Mouse (Mus musculus): ENCODE results near the gene Hist1h2ah. TPM values are rescaled to one million over a fixed set of nuclear protein-coding genes. Genes with fewer than 3 reads are reported as not detected.

The Hist1h2ah gene
- polyA plus RNA-seq, 1 experiment from 2014 or later, result not detected

DNA sequence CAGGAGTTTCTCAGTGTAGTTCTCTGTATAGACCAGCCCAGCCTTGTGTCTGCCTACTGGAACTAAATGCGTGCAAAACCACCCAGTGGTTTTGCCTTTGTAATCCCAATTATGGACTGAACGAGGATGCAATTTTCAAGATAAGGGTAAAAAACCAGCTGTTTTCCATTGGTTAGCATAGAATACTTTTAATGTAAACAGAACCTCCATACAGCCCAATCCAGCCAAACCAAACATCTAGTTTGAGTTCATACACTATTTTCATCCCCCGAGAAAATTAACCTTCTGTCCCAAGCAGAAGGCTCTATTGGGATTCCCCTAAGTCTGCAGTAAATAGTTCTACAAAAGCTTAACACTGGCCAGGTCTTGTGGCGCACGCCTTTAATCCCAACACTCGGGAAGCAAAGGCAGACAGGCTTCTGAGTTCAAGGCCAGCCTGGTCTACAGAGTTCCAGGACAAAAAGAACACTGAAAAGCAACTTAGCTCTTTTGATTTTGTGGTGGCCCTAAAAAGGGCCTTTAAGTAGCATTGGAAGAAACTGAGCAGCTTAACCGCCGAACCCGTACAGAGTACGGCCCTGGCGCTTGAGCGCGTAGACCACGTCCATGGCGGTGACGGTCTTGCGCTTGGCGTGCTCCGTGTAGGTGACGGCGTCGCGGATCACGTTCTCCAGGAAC is 5.2 kb upstream of the Hist1h2ah start:
- Histone ChIP-seq H3K27me3 (replicated peaks; ENCODE audit: control insufficient read depth, insufficient read depth, low read length) (no peaks in the 10 kb centered on the region), H3K9ac (ENCODE audit: low read depth, low read length) (peak overlapping the region; percentile 48), H3K9me3 (ENCODE audit: control insufficient read depth, low read length) (no peaks in the 10 kb centered on the region), H3K27ac (ENCODE audit: low read depth, low read length) (peak overlapping the region; percentile 64), H3K36me3 (ENCODE audit: control insufficient read depth, insufficient read depth, low read length) (no peaks in the 10 kb centered on the region), H3K4me1 (ENCODE audit: control insufficient read depth, insufficient read depth, low read depth, low read length) (peaks cover 22% of the 10 kb centered on the region), H3K4me3 (ENCODE audit: low read length) (peak overlapping the region; percentile 44), H3K4me2 (ENCODE audit: low read length) (peak overlapping the region; percentile 90)
- under 1% methylated on average over 13 of the region's 24 CpGs for WGBS
- no peak; the same call in 1 of the 2 replicates for ATAC-seq

DNA sequence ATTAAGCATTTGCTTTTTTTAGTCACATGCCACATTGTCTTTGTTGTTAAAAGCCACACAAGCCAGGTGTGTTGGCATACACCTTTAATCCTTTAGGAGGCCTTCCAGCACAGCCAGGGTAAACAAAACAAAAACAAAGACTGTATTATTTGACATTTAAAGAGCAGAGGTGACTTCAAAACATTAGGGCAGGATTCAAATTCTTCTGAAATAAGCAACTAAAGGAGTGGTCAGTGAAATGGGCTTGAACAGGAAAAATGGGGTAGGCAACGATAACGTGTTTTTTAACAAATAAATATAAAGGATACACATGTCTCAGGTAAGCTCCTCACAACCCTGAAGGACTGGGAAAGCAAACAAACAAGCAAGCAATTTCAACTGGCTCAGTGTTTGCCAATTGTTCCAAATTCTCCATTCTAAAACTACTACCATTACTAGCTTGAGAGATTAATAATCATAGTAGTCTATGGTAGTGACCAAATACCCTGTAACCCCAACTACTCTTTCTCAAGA is 4.6 kb upstream of the Hist1h2ah start:
- Histone ChIP-seq H3K9me3 (ENCODE audit: control insufficient read depth, low read length) (no peaks in the 10 kb centered on the region), H3K9ac (ENCODE audit: low read depth, low read length) (no peak overlapping the region), H3K4me3 (ENCODE audit: low read length) (no peak overlapping the region; the same call in 1 of the 2 replicates), H3K4me1 (ENCODE audit: control insufficient read depth, insufficient read depth, low read depth, low read length) (peaks cover 22% of the 10 kb centered on the region), H3K36me3 (ENCODE audit: control insufficient read depth, insufficient read depth, low read length) (no peaks in the 10 kb centered on the region), H3K4me2 (ENCODE audit: low read length) (peak overlapping the region; percentile 90), H3K27ac (ENCODE audit: low read depth, low read length) (no peak overlapping the region), H3K27me3 (replicated peaks; ENCODE audit: control insufficient read depth, insufficient read depth, low read length) (no peaks in the 10 kb centered on the region)
- WGBS, result 6% methylated on average over 2 of the region's 2 CpGs
- ATAC-seq, result no peak

DNA sequence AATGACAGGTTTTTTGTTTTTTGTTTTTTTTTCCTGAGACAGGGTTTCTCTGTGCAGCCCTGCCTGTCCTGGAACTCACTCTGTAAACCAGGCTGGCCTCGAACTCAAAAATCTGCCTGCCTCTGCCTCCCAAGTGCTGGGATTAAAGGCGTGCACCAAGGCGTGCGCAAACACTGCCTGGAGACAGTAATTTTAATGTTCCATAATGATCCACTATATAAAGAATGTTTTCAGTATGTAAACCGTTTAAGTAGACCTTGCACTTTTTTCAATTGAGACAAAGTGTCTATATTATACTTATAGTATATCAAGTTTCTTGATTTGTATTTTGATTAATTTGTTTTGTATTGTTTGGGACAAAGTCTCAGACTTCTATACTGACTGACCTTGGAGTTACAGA is 4.0 kb upstream of the Hist1h2ah start:
- no peaks in the 10 kb centered on the region for H3K9me3 ChIP-seq (ENCODE audit: control insufficient read depth, low read length)
- no peak overlapping the region for H3K4me3 ChIP-seq (ENCODE audit: low read length)
- no peaks in the 10 kb centered on the region for H3K27me3 ChIP-seq (replicated peaks; ENCODE audit: control insufficient read depth, insufficient read depth, low read length)
- no peaks in the 10 kb centered on the region for H3K36me3 ChIP-seq (ENCODE audit: control insufficient read depth, insufficient read depth, low read length)
- H3K4me1 ChIP-seq (ENCODE audit: control insufficient read depth, insufficient read depth, low read depth, low read length), result peaks cover 27% of the 10 kb centered on the region
- H3K27ac ChIP-seq (ENCODE audit: low read depth, low read length), result no peak overlapping the region
- H3K9ac ChIP-seq (ENCODE audit: low read depth, low read length), result no peak overlapping the region
- no peak for ATAC-seq
- 67% methylated on average over 5 of the region's 5 CpGs for WGBS
- H3K4me2 ChIP-seq (ENCODE audit: low read length), result no peak overlapping the region

DNA sequence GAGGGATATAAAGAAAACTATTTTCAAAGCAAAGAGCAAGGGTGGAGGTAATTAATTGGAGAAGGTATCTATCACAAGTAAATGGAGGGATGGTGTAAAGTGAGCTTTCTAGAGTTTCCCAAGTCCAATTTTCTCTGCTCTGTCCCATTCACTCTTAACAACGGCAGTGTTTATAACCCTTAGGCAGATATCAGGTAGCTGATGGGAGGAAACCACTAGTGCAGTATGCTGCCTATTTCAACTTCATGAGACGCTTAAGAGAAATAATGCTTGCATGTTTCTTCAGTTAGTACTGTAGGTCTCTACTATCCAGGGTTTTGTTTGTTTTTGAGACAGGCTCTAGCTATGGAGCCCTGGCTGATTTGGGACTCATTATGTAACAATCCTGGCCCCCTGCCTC is 2.0 kb upstream of the Hist1h2ah start:
- no peak for ATAC-seq
- peaks cover 27% of the 10 kb centered on the region for H3K4me1 ChIP-seq (ENCODE audit: control insufficient read depth, insufficient read depth, low read depth, low read length)
- no peaks in the 10 kb centered on the region for H3K9me3 ChIP-seq (ENCODE audit: control insufficient read depth, low read length)
- no peak overlapping the region for H3K4me2 ChIP-seq (ENCODE audit: low read length)
- H3K27me3 ChIP-seq (replicated peaks; ENCODE audit: control insufficient read depth, insufficient read depth, low read length), result no peaks in the 10 kb centered on the region
- no peaks in the 10 kb centered on the region for H3K36me3 ChIP-seq (ENCODE audit: control insufficient read depth, insufficient read depth, low read length)
- H3K27ac ChIP-seq (ENCODE audit: low read depth, low read length), result no peak overlapping the region
- 86% methylated on average over 2 of the region's 2 CpGs for WGBS
- H3K9ac ChIP-seq (ENCODE audit: low read depth, low read length), result no peak overlapping the region
- no peak overlapping the region for H3K4me3 ChIP-seq (ENCODE audit: low read length)

DNA sequence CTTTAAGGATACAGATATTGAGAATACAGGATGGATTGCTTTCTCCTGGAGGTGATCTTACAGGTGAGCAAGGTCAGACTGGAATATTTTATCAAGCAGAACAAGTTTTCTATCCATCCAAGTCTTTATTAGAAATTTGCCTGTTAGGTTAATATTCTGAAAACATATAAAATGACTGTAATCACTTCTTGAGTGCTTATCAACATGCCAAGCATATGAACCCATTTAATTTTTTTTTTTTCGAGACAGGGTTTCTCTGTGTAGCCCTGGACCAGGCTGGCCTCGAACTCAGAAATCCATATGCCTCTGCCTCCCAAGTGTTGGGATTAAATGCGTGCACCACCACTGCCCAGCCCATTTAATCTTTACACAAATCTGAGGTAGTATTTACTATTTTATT is 1.6 kb upstream of the Hist1h2ah start:
- Histone ChIP-seq H3K9me3 (ENCODE audit: control insufficient read depth, low read length) (no peaks in the 10 kb centered on the region), H3K9ac (ENCODE audit: low read depth, low read length) (no peak overlapping the region), H3K4me3 (ENCODE audit: low read length) (no peak overlapping the region), H3K27me3 (replicated peaks; ENCODE audit: control insufficient read depth, insufficient read depth, low read length) (no peaks in the 10 kb centered on the region), H3K27ac (ENCODE audit: low read depth, low read length) (no peak overlapping the region), H3K4me2 (ENCODE audit: low read length) (no peak overlapping the region; the same call in 1 of the 2 replicates), H3K36me3 (ENCODE audit: control insufficient read depth, insufficient read depth, low read length) (no peaks in the 10 kb centered on the region), H3K4me1 (ENCODE audit: control insufficient read depth, insufficient read depth, low read depth, low read length) (peaks cover 23% of the 10 kb centered on the region)
- ATAC-seq, result no peak
- 64% methylated on average over 3 of the region's 3 CpGs for WGBS

DNA sequence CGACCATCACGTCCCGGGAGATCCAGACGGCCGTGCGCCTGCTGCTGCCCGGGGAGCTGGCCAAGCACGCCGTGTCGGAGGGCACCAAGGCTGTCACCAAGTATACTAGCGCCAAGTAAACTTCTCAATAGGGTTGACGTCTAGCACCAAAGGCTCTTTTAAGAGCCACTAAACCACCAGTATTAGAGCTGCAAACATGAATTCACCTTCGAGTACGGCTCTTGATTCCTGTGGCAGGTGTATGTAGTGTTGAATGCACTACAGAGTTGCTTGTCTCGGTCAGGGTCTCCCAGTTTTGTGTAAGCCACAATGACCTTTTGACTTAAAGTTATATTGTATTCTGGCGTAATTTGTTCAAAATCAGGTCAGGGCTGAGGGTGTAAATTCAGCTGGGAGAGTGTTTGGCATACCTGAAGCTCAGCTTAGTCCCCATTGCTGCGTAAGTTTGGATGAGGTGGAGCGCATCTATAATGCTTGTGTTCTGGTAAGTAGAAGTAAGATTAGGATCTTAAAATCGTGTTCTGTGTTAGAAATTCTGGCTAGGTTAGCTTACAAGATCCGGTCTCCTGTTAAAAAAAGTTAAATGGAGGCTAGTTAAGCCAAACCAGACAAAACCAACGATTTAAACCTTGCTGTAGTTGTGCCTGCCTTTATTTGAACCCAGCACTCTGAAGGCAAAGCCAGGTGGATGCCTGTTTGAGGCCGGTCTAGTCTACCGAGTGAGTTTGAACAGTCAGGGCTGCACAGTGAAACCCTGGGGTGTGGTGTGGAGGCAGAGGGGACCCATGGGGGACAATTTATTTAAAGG is 985 bp upstream of the Hist1h2ah start:
- WGBS, result 2% methylated on average over 17 of the region's 23 CpGs
- Histone ChIP-seq H3K36me3 (ENCODE audit: control insufficient read depth, insufficient read depth, low read length) (no peaks in the 10 kb centered on the region), H3K4me1 (ENCODE audit: control insufficient read depth, insufficient read depth, low read depth, low read length) (peaks cover 19% of the 10 kb centered on the region), H3K27me3 (replicated peaks; ENCODE audit: control insufficient read depth, insufficient read depth, low read length) (no peaks in the 10 kb centered on the region), H3K9me3 (ENCODE audit: control insufficient read depth, low read length) (no peaks in the 10 kb centered on the region), H3K4me2 (ENCODE audit: low read length) (peak overlapping the region; percentile 77), H3K9ac (ENCODE audit: low read depth, low read length) (peak overlapping the region; percentile 54), H3K4me3 (ENCODE audit: low read length) (peak overlapping the region; percentile 45), H3K27ac (ENCODE audit: low read depth, low read length) (peak overlapping the region; percentile 51; the same call in 1 of the 2 replicates)
- no peak for ATAC-seq

DNA sequence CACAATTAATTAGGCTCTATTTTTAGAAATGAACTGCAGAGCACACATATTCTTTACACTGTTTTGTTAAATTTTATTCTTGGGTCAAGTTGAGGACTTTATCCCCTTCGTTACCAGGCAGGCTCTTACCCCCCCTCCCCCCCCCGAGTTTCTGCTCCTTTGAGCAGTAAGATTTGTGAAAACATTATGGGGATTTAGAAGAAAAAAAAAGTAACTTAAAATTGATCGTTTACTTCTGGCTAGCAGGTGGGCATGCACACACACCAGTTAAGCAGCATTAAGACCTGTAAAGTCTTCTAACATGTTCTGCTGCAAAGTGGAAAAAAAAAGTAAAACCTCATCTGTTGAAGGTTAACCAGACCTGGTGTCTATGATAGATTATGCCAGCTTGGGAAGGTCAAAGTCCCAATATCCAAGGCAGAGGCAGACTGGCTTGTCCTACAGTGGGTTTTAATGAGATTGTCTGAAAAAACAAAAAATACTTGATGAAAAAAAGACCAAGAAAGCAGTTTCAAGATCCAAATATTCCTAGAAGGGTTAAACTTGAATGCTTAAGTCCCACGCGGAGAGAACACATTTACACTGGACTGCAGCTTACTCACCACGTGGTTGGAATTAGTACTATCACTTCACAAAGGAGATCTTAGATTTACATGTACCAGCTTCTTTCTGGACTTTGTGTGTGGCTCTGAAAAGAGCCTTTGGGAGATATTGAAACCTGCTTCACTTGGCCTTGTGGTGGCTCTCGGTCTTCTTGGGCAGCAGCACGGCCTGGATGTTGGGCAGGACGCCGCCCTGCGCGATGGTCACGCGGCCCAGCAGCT is 713 bp downstream of the Hist1h2ah start:
- WGBS, result under 1% methylated on average over 8 of the region's 14 CpGs
- H3K9me3 ChIP-seq (ENCODE audit: control insufficient read depth, low read length), result no peaks in the 10 kb centered on the region
- H3K4me3 ChIP-seq (ENCODE audit: low read length), result peak overlapping the region; percentile 45
- peak overlapping the region; percentile 2; the same call in 1 of the 2 replicates for H3K9ac ChIP-seq (ENCODE audit: low read depth, low read length)
- no peaks in the 10 kb centered on the region for H3K36me3 ChIP-seq (ENCODE audit: control insufficient read depth, insufficient read depth, low read length)
- H3K27me3 ChIP-seq (replicated peaks; ENCODE audit: control insufficient read depth, insufficient read depth, low read length), result no peaks in the 10 kb centered on the region
- no peak for ATAC-seq
- H3K4me1 ChIP-seq (ENCODE audit: control insufficient read depth, insufficient read depth, low read depth, low read length), result peaks cover 11% of the 10 kb centered on the region
- no peak overlapping the region for H3K27ac ChIP-seq (ENCODE audit: low read depth, low read length)
- peak overlapping the region; percentile 68 for H3K4me2 ChIP-seq (ENCODE audit: low read length)

DNA sequence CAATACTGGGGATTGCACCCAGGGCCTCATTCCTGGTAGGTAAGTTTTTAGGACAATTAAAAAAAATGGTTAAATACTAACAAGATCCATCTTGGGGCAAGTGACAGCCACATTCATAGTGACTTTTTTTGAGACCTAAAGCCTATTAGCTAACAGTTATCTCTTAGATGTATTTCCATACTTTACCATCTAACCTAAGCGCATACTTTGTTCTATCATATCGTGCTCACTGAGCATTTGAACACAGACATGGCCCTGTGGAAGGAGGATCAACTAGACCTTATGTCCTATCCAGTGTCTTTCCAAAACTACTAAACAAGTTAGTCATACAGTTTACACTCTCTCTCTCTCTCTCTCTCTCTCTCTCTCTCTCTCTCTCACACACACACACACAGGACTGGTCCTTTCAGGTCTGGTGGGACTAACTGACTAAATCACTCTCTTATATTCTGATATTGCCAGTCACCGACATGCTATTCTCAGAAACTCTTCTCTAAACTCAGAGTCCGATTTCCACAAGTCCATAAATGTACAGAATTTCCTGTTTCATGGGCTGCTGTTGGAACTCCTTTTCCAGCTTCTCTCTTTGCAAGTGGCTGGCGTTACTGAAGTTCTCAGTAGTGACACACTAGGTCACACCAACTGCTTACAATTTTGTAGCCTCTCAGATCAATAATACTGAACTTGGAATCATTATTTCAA is 1.5 kb downstream of the Hist1h2ah start:
- Histone ChIP-seq H3K9me3 (ENCODE audit: control insufficient read depth, low read length) (no peaks in the 10 kb centered on the region), H3K36me3 (ENCODE audit: control insufficient read depth, insufficient read depth, low read length) (no peaks in the 10 kb centered on the region), H3K4me3 (ENCODE audit: low read length) (no peak overlapping the region), H3K4me2 (ENCODE audit: low read length) (peak overlapping the region; percentile 15; the same call in 1 of the 2 replicates), H3K9ac (ENCODE audit: low read depth, low read length) (no peak overlapping the region; the same call in 1 of the 2 replicates), H3K27ac (ENCODE audit: low read depth, low read length) (no peak overlapping the region), H3K27me3 (replicated peaks; ENCODE audit: control insufficient read depth, insufficient read depth, low read length) (no peaks in the 10 kb centered on the region), H3K4me1 (ENCODE audit: control insufficient read depth, insufficient read depth, low read depth, low read length) (peaks cover 11% of the 10 kb centered on the region)
- WGBS, result 57% methylated on average over 5 of the region's 5 CpGs
- ATAC-seq, result no peak

Measured in hindbrain, embryonic 16.5 days (tissue).